Mouse (Mus musculus) G1E (cell line): ENCODE measurements at regions not wholly inside any gene's neighbourhood (a gene's known extent, or its start where the extent isn't known, plus 50 kb on each side); places are given as distances from the start of the nearest gene placed in this dataset.

ENCODE experiments used
- ATAC-seq: 2 replicates; pipeline ENCODE4 v1.8.0; 2016; ENCODE audit warnings: mild to moderate bottlenecking; ENCODE audit not compliant: insufficient number of reproducible peaks, poor library complexity, low FRiP score, severe bottlenecking; ENCODE audit errors: extremely low read depth
- DNase-seq: peaks from one replicate; pipeline ENCODE4 v3.0.0; 2012; ENCODE audit warnings: low spot score
- H3K27me3 ChIP-seq: 2 replicates; pipeline ENCODE4 v1.6.1; 2012; ENCODE audit warnings: mild to moderate bottlenecking, low read length, inconsistent platforms; ENCODE audit not compliant: insufficient read depth
- H3K36me3 ChIP-seq: replicated peaks from 2 replicates; pipeline ENCODE3; 2012; ENCODE audit warnings: mild to moderate bottlenecking, inconsistent platforms
- H3K4me1 ChIP-seq: 2 replicates; pipeline ENCODE4 v1.6.1; 2012; ENCODE audit warnings: low read depth, low read length, inconsistent platforms, mixed read lengths; ENCODE audit not compliant: insufficient read depth
- H3K4me3 ChIP-seq: 2 replicates; pipeline ENCODE4 v1.5.1; 2012; ENCODE audit warnings: low read depth, mild to moderate bottlenecking, inconsistent platforms, low read length, moderate library complexity, mixed read lengths
- H3K9me3 ChIP-seq: replicated peaks from 2 replicates; pipeline ENCODE4 v1.6.1; 2012; ENCODE audit warnings: inconsistent platforms
- CTCF ChIP-seq: IDR thresholded peaks from 2 replicates; pipeline ENCODE4 v1.5.1; 2012; ENCODE audit warnings: low read depth, low read length, inconsistent platforms, mixed read lengths
- GATA1 ChIP-seq: IDR thresholded peaks from 2 replicates; pipeline ENCODE4 v1.6.1; 2012; ENCODE audit warnings: borderline replicate concordance, low read length, inconsistent platforms, mixed read lengths
- GATA2 ChIP-seq: IDR thresholded peaks from 2 replicates; pipeline ENCODE4 v1.6.1; 2012; ENCODE audit warnings: low read depth, low read length, inconsistent platforms, borderline replicate concordance
- POLR2AphosphoS5 ChIP-seq: IDR thresholded peaks from 2 replicates; pipeline ENCODE4 v1.6.1; 2012; ENCODE audit warnings: low read depth, low read length, inconsistent platforms; ENCODE audit not compliant: insufficient replicate concordance
- TAL1 ChIP-seq: conservative IDR thresholded peaks from 2 replicates; pipeline ENCODE4 v1.6.1; 2012; ENCODE audit warnings: low read depth, low read length, inconsistent platforms, mixed read lengths

DNA sequence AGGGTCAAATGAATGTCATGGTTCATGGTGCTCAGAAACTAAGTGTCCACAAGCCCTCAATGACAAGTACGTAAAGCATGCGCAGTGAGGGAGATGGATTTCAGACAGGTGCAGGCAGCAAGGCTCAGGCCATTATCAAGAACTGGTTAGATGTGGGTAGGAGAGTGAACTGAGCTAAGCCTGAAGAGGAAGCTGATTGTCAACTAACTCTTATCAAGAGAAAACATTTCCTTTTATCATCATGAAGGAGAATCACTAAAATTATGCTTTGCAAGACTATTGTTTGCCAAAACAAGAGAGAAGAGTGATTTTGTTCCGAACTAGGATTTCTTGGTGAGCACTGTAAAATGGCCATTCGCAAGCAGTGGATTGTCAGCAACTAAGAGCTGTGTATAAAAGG lies 164.7 kb upstream of the Fam98a start:
- no peak for DNase-seq
- no peak for ATAC-seq
- Histone ChIP-seq H3K36me3 (no peaks in the 10 kb centered on the region), H3K4me3 (no peak overlapping the region), H3K9me3 (peaks cover 2% of the 10 kb centered on the region; the same call in 1 of the 2 replicates), H3K4me1 (no peaks in the 10 kb centered on the region), H3K27me3 (no peaks in the 10 kb centered on the region)
- TF ChIP-seq CTCF (no peak), POLR2AphosphoS5 (no peak), TAL1 (no peak), GATA1 (no peak), GATA2 (no peak)

DNA sequence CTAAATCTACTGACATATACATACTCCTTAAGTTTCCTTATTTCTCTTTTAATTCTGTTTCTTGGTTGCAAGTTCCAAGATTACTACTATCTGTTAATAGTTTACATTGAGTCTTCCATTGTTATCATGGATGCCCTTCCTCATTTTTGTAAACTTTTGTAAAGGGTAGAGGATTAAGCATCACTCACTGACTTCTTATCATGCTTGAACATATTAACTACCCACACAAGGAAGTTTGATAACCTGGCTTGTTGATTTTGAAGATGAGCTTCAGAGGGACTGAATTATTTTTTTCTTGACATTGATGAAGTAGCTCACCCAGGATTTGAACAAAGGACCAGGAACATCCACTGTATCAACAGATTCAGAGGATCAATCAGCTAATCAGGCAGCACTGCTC lies 162.8 kb upstream of the Fam98a start:
- peaks cover 2% of the 10 kb centered on the region; the same call in 1 of the 2 replicates for H3K9me3 ChIP-seq
- no peak for TF ChIP-seq CTCF
- TF ChIP-seq POLR2AphosphoS5, result no peak
- no peak for TF ChIP-seq GATA1
- no peak for TF ChIP-seq TAL1
- TF ChIP-seq GATA2, result no peak
- DNase-seq (no peak), ATAC-seq (no peak)
- H3K36me3 ChIP-seq, result no peaks in the 10 kb centered on the region
- no peaks in the 10 kb centered on the region for H3K4me1 ChIP-seq
- H3K4me3 ChIP-seq, result no peak overlapping the region
- H3K27me3 ChIP-seq, result no peaks in the 10 kb centered on the region

DNA sequence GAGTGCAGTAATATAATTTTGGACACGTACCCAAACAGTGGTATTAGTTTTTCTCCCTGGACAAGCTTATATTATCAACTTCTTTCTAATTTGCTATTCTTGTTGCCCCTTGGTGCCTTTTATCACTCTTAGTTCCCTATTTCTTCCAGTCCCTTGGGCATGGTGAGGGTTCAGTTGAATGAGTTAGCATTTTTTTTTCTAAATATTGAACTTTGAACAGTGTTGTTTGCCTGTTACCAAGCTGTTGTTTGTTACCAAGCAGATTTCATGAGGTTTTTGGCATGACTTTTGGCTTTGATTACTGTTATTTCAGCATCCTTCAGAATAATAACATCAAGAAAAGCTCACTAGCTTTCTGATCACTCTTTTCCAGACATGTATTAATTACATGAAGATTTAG lies 162.3 kb upstream of the Fam98a start:
- H3K4me1 ChIP-seq, result no peaks in the 10 kb centered on the region

DNA sequence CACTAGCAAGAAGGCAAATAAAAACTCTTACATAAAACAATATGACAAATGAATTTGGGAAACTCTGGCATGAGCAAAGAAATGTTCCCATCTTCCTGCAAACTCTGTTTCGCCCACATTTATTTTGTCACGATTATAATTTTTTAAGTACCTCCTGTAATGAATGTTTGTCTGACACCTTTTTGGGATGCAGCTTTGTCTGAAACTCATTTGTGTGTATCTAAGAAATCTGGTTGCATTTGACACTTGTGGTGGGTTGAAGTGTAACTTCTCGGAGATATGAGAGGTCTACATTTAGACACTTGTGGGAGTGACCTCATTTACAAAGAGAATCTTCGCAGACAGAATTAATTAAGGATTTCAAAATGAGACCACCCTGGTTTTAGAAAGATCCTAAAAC lies 155.9 kb upstream of the Fam98a start:
- no peaks in the 10 kb centered on the region for H3K4me1 ChIP-seq
- TF ChIP-seq GATA2 (no peak), GATA1 (no peak), CTCF (no peak), POLR2AphosphoS5 (no peak), TAL1 (no peak)
- ATAC-seq (no peak), DNase-seq (no peak)
- H3K36me3 ChIP-seq, result no peaks in the 10 kb centered on the region
- H3K4me3 ChIP-seq, result no peak overlapping the region
- H3K9me3 ChIP-seq, result peaks cover 2% of the 10 kb centered on the region; the same call in 1 of the 2 replicates
- H3K27me3 ChIP-seq, result no peaks in the 10 kb centered on the region

More for the DNA sequence above, 162.3 kb upstream of the Fam98a start:
- H3K4me3 ChIP-seq, result no peak overlapping the region
- ATAC-seq, result no peak
- H3K36me3 ChIP-seq, result no peaks in the 10 kb centered on the region
- TF ChIP-seq POLR2AphosphoS5 (no peak), CTCF (no peak), GATA2 (no peak), TAL1 (no peak), GATA1 (no peak)
- no peaks in the 10 kb centered on the region for H3K27me3 ChIP-seq
- H3K9me3 ChIP-seq, result peaks cover 2% of the 10 kb centered on the region; the same call in 1 of the 2 replicates
- no peak for DNase-seq

DNA sequence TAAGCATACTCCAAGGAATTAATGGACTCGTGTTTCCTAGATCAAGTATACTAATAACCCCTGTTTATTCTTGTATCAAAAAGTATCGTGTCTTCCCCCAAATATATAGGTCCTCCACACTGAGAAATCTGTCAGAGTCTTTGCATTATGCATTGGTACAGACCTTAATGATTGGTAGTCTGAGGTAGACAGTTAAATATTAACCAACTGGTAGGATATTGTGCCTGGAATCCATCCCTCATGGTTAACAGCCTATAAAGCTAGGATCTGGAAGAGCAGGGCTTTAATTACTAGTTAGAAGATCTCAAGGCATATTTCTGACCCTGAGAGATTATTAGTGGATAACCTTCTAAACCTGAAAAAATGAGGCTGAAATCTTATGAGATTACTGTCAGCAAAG lies 153.6 kb upstream of the Fam98a start:
- no peaks in the 10 kb centered on the region; the same call in 1 of the 2 replicates for H3K9me3 ChIP-seq
- no peaks in the 10 kb centered on the region for H3K27me3 ChIP-seq
- ATAC-seq (no peak), DNase-seq (no peak)
- H3K4me1 ChIP-seq, result no peaks in the 10 kb centered on the region
- H3K36me3 ChIP-seq, result no peaks in the 10 kb centered on the region
- TF ChIP-seq CTCF (no peak), GATA1 (no peak), GATA2 (no peak), POLR2AphosphoS5 (no peak), TAL1 (no peak)
- H3K4me3 ChIP-seq, result no peak overlapping the region

DNA sequence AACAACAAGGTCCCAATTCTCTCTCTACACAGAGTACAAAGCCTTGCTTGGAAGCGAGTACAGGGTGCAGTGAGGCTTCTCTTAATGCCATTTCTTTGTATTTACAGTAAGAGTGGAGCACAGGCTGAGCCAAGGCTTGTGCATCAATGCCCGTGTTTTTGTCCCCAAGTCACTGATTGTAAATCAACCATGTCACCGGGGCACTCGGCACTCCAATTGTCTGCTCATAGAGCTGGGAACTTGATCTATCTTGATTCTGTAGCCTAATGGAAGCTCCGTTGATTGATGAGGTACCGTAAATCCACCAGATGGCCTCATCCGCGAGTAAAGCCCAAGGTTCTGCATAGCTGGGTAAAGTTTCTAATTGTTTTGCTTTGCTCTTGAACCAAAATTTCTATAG lies 152.1 kb upstream of the Fam98a start:
- ATAC-seq (no peak), DNase-seq (no peak)
- Histone ChIP-seq H3K27me3 (no peaks in the 10 kb centered on the region), H3K4me3 (no peak overlapping the region), H3K4me1 (no peaks in the 10 kb centered on the region), H3K36me3 (no peaks in the 10 kb centered on the region), H3K9me3 (no peaks in the 10 kb centered on the region; the same call in 1 of the 2 replicates)
- TF ChIP-seq CTCF (no peak), GATA1 (no peak), GATA2 (no peak), TAL1 (no peak), POLR2AphosphoS5 (no peak)

DNA sequence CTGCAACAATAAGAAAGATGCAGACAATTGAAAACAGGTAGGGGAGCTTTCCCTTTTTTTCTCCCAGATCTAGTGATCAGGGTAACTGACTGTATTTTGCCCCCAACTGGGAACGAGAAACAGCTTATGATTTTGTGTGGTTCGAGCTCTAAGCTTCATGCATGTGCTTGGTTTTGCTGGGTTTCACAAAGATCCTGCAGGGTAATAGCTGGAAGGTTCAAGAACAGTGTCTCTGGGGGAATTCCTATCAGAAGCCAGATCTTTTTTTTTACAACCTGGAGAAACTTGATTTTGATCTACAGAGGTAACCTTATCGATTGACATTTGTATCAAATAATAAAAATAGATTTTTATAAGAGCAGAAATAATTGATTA lies 145.0 kb upstream of the Fam98a start:
- no peak for TF ChIP-seq CTCF
- TF ChIP-seq GATA1, result no peak
- no peak for TF ChIP-seq TAL1
- no peak for TF ChIP-seq POLR2AphosphoS5
- TF ChIP-seq GATA2, result no peak
- H3K4me3 ChIP-seq, result no peak overlapping the region
- no peaks in the 10 kb centered on the region for H3K4me1 ChIP-seq
- no peak for DNase-seq
- no peaks in the 10 kb centered on the region for H3K27me3 ChIP-seq
- ATAC-seq, result no peak
- H3K9me3 ChIP-seq, result no peaks in the 10 kb centered on the region; the same call in 1 of the 2 replicates
- no peaks in the 10 kb centered on the region for H3K36me3 ChIP-seq
